Mouse (Mus musculus): ENCODE measurements around the gene Agk.

The Agk gene
- long read RNA-seq, experiment 1, transcript Agk-201 (16 exons, 2,531 nt): major isoform, 29 of 33 reads
- long read RNA-seq, experiment 1, partial matches to known transcripts: 1 of 33 reads
- long read RNA-seq, experiment 1, other reads (novel, unspliced or antisense): 1 of 33 reads
- long read RNA-seq, experiment 2, transcript Agk-201 (16 exons, 2,531 nt): major isoform, 17 of 23 reads
- long read RNA-seq, experiment 2, partial matches to known transcripts: 4 of 23 reads
- long read RNA-seq, experiment 2, other reads (novel, unspliced or antisense): 2 of 23 reads

DNA sequence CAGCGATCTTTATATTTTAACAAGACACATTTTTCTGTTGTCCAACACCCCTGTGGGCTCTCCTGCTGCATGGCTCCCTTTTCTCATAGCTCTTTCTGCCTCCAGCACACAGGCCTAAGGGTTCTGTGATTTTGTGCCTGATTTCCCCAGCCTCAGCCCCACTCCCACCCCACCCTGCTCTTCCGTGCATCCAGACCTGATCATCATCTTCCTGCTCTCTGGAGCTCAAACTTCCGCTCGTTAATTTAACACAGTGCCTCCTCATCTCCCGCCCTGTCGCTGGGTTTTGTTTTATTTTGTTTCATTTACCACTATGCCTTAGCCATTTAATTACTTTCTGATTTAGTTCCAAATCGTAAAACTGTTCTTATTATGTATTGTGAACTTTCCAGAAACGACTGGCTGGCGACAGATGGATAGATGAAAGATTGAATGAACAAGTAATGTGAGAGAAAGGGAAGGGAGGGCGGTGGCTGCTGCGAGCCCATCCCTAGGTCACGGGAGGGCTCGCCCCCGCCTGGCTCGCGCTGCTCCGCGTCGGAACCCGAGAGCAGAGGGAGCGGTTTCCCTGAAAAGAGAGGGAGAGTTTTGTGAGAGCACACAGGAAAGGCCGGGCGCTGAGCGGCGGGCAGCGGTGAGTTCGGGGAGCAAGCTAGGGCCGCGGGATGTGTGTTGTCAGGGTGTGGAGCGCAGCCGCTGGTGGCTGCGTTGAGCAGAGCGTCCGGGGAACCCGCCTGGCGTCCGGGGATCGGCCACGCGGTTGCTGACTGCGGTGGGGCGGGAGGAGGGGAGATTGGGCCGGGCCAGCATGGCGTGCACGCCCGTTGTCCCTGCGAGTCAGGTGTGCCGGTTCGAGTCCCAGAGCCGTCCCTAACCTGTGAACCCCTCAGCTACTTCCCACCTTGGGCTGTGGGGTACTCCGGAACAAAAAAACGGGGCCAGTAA, at the start of gene Agk:
TSS of gene Agk (plus strand) at position 276 of the 945 bp plus-strand sequence.
- intact Hi-C loops (cut with DNase I): loop anchor here (10.0 kb wide), 1 partner anchor 150 kb away; the partner anchor contains the start of gene Ssbp1

DNA sequence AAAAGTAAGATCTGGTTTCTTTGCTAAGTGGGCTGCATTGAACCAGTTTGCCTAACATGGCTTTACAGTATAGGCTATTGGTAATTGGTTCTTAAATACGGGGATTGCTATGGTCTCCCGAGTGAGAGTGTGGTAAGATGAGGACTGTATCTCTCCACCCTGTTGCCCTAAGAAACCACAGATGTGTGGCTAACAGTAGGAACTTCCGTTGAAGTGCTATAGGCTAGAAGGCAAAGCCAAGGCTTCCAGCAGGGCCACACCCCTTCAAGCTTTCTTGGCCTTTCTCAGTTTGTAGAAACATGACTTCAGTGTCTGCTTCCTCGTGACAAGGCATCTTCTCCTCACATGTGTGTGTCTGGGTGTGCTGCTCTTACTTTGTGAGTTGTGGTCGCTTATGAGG, 24.3 kb upstream of the Agk start:
- intact Hi-C loops (cut with DNase I): loop anchor here (5.0 kb wide), 2 partner anchors 63 to 428 kb away; partner anchors contain the start of gene Tmem178b

DNA sequence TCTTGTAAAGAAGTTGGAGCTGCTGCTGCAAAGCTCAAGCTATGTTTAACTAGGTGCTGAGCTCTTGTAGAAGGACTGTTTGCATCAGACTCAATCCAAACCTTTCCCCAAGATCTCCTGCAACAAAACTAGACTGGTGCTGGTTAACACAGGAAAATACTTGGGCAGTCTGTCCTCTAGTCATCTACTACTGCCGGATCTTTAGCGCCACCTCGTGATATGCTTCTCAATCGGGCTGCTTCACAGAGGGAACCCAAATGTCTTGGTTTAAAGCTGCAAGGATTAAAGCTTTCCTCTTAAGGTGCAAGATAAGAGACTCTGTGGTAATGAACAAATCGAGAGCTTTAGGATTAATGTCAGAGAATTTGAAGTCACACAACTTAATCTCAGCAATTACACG, 21.6 kb upstream of the Agk start:
- intact Hi-C loops (cut with DNase I): loop anchor here (5.0 kb wide), 2 partner anchors 66 to 431 kb away; partner anchors contain the start of gene Tmem178b

DNA sequence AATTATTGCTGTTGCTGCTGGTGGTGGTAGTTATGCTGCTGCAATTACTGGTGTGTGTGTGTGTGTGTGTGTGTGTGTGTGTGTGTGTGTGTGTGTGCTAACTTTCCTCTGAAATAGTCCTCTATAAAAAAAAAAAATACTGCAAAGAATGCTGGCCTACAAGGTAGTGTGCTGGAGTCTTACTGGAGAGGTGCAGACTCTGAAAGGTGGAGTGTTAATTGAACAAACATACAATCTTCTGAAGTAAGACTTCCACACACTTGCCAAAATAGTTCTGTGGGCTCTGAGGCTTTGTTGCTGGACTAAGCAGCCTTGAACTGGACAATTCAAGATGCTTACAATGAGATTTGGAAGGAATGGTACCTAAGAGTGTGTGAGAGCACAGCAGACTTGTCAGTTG, 20.0 kb upstream of the Agk start:
- intact Hi-C loops (cut with DNase I): loop anchor here (5.0 kb wide), 2 partner anchors 68 to 433 kb away; partner anchors contain the start of gene Tmem178b

DNA sequence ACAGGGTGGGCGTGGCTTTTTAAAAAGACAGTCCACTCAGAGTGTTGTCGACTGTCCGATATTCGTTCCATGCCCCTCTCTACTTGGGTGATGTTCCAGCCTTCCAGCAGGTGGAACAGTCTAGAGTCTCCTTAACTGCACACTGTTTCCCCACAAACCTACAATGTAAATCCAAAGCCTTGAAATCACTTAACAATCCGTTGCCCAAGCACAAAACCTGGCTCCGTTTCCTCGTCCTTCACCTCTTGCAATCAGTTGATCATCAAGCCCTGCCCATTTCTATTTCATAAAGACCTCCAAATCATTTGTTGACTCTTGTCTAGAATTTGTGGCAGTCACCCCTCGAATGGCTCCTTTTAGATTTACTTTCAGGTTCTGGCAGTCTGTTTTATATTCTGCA, 1.4 kb downstream of the Agk start:
- intact Hi-C loops (cut with DNase I): loop anchor here (10.0 kb wide), 1 partner anchor 148 kb away; the partner anchor contains the start of gene Ssbp1

DNA sequence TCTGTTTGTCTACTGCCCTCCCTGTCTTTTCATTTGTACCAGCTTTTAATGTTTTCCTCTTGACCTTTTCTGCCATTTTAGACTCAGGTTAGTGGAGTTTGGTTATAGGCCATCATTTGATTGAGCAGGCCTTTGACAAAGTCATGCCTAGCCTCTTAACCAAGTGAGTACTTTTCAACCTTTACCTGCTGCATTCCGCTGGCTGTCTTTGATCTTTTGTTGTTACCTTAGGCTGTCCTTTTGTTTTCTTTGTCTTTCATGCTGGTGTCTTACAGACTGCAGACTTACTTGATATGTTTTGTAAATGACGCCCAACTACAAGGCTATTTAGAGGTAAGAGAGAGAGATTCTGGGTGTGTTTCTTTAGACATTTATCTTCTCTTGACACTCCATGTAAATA, 8.5 kb downstream of the Agk start:
- intact Hi-C loops (cut with DNase I): no loop called here

DNA sequence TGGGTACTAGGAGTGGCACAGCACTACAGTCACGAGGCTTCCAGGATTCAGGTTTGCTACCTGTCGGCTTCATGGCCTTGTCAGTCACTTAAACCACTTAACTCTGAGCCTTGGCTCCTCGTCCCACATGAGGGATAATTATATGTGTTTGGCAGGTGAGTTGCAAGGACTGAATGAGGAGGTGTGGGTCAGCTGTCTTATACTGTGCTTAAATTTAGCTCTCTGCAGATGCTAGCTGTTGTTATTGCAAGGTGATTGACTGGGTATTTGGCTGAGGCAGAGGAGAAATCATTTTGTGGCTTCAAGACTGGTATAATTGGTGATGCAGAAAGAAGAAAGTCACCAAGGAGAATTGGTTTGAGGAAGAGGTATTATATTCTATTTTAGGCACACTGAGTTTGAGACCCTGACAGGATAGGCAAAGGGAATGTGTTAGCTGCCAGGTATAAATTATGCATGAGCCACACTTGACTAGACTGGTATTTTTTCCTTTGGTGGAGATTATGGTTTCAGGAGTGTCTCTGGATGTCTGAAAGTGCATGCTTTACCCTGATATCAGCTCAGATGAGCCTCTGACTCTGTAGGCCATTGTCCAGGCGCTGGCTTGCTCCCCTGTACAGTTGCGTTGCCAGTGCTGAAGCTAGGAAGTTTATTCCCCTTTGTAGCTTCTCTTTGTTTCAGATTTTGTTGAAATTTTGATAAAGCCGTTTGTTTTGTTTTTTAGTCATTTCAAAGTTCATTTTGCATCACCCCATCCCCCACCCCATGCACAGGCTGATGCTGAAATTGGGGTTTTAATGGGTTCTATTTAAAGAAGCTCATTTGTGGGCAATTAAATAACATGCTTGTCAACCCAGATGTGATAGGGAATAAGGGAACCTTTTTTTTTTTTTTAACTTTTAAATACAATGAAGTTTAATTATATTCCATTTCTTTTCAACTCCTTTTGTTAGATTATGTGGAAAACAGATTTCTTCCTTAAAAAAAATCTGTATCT, 12.1 kb downstream of the Agk start:
- intact Hi-C loops (cut with DNase I): no loop called here

DNA sequence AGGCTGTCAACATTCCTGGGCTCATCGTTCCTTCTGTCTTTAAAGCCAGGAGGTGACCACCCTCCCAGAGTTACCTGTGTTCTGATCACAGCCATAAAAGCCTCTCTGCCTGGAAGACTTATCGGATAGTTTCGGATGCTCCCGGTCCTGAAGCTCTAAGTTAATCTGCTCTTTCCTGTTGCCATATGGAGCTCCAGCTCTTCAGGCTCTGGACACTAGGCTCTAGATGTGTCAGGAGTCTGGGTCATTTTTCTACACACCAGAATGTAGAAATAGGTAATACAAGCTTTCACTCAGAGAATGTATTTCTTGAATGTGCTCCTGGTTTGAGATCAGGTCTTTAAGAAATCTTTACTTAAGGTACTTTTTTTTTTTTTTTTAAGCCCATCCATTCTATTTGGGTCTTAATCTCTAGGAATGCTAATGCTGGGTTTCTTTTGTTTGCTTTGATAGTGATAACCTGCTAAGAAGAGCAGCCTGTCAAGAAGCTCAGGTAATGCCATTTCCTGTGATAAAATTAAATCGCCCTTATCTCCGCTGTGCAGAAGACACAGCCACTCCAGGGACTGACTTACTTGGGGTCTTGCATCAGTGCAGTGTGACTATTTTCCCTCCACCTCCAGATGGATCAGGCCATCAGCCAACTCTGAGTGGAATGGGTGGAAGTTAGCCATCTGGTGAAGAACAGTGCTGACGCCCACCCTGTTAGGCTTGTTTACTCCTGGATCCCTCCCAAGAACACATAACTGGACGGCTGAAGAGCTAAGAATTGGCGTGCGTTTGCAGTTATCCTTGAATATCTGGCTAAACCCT, 22.2 kb downstream of the Agk start:
- intact Hi-C loops (cut with DNase I): no loop called here

DNA sequence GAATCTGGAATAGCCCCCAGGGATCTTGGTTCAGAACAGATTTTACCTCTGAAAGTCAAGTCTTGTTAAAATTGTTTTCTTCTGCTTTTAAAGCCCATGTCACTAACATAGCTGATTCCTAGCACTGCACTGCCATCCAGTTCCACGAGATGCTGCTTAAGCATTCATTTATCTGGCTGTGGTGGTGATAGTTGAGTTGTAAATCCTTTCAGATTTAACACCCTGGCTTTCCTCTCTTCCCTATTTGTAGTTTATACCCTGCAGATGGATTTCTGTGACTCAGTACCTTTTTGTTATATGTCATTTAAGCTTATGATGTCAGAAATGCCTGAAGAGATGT, 22.8 kb downstream of the Agk start:
- intact Hi-C loops (cut with DNase I): no loop called here

DNA sequence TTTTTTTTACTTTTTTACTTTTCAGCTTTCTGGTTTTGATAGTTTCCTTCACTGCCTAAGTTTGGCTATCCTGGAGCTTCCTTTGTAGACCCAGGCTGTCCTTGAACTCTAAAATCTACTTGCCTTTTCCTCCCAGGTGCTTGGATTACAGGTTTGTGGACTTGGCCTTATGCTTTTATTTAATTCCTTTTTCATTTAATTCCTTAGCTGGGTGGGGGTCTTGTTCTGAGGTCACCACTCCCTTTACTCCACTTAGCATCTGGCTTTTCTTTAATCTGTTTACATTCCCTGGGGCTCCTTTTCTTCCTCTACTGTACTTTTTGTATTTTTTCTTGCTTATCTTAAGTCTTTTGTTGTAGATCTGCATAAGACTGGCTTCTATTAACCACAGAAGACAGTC, 25.1 kb downstream of the Agk start:
- intact Hi-C loops (cut with DNase I): loop anchor here (5.0 kb wide), 1 partner anchor 42 kb away; no protein-coding TSS in a partner anchor

DNA sequence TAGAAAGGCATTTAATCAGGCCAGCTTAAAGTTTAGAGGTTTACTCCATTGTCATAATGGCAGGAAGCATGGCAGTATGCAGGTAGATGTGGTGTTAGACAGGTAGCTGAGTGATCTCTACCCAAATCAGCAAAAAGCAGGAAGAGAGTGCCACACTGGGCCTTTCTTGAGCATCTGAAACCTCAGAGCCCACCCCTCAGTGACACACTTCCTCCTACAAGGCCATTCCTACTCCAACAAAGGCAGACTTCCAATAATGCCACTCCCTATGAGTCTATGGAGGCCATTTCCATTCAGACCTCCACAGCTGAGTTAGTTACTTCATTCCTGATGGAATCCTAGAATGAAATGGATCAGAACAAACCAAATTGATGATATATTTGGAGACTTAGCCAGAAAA, 25.9 kb downstream of the Agk start:
- intact Hi-C loops (cut with DNase I): loop anchor here (5.0 kb wide), 1 partner anchor 41 kb away; no protein-coding TSS in a partner anchor

DNA sequence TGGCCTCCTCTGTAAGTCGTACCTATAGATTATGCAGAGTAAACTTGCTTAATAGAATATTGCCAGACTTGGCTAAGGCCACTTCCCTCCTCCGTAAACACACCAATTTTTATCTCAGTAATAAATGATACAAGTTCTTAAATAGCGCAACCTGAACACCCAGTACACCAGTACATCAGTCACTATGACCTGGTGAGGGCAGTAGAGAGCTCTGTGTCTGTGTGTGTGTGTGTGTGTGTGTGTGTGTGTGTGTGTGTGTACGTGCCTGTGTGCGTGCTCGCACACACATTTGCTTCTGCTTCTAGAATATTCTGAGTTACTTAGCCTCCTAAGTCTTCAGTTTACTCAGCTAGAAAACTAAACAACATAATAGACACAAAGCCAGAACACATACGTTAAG, 28.4 kb downstream of the Agk start:
- intact Hi-C loops (cut with DNase I): loop anchor here (5.0 kb wide), 1 partner anchor 39 kb away; no protein-coding TSS in a partner anchor

DNA sequence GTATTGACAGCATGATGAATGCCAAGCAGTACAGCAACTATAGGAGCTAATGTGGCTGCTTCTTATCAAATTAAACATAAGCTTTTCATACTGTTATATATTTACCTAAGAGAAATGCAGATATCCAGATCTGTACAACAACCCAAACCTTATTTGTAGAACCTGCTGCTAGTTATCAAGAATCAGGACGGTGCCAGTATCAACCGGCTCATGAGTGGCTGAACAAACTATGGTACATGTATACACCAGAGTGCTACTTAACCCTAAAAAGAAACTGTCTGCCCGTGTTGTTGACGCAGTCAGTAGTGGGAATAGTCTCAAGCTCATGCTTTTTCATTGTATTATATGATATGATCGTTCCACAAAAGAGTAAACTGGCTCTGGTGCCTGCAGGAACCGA, 46.1 kb downstream of the Agk start:
- intact Hi-C loops (cut with DNase I): no loop called here

DNA sequence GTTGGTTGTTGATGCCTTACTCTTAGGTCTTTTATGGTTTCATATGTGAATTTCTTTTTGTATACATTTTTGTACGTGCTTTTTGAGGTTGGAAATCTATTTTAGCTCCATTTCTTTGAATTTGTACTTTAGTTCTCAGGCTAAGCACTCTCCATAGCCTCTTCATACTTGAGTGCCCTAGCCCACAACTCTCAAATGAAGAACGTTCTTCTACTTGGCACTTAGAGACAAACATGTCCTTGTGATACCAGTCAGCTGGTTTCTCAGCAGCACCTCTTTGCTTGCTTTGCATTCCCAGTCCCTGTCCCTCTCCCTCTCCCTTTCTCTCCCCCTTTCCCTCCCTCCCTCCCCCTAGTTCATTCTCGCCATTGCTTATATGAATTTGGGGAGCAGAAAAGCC, 55.2 kb downstream of the Agk start:
- intact Hi-C loops (cut with DNase I): no loop called here

DNA sequence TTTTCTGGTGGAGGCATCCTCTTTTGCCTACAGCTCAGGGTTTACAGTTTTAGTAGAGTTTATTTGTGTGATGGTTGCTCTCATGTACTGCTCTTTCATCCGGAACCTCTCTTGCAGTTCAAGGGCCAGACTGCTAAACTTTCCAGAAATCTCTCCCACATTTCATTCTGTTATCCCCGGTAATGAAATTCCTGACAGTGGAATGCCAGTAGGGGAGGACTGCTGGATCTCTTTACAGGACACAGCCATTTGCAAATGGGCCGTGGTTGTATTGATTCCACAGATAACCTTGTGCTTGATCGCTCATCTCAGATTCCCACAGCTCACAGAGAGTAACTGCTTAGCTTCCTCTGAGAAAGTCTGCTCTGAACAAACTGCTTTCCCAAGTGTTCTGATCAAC, 56.9 kb downstream of the Agk start:
- intact Hi-C loops (cut with DNase I): no loop called here

DNA sequence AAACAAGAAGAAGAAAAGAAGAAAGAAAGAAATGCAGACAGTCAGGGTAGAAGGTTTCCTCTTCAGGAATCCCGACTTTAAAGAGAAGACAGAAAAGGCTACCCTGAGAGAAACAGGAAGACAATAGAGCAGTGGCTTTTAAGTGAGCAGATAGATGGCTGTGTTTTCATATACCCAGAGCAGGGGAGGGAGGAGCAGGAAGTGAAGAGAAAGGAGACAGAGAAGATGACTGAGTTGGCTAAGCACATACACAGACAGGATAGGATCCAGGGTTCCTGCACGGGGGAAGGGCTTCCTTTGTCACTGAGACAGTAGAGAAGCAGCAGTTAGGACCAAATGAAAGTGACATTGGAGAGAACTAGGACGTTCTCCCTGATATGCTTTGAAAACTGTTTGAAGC, 60.7 kb downstream of the Agk start:
- intact Hi-C loops (cut with DNase I): no loop called here

DNA sequence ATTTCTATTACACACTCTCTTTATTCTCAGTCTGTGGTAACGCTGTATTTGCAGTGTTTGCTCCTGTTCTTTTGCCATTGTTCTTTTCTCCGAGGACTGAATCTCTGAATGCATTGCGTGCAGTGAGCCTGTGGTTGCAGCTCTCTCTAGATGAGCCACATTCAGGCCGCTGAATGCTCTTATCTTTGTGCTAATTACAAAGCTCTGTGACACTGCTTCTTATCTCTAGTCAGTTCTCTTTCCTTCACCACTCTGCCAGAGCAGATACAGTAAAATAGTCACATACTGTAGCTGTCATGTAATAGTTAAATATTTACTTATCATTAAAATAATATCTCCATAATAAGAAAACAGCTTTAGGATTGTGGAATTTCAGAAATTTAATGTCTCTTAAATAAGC, 63.7 kb downstream of the Agk start:
- intact Hi-C loops (cut with DNase I): no loop called here

DNA sequence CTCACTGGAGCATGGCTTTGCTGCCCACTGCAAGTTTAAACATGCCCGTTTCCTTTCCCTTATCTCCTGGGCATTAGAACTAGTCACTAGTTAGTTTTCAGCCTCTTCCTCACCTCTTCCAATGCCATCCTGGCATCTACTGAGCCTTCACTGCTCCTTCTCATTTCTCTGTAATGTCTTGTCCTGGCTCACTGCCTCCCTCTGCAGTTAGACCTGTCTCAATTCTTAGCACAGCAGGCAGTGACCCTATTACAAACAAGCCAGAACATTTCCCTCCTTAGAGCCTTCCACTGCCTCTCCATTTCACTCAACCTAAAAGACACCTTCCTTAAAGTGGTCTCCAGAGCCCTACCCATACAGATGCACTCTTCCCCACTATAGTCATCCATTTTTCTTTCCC, 66.0 kb downstream of the Agk start:
- intact Hi-C loops (cut with DNase I): loop anchor here (5.0 kb wide), 1 partner anchor 39 kb away; no protein-coding TSS in a partner anchor

DNA sequence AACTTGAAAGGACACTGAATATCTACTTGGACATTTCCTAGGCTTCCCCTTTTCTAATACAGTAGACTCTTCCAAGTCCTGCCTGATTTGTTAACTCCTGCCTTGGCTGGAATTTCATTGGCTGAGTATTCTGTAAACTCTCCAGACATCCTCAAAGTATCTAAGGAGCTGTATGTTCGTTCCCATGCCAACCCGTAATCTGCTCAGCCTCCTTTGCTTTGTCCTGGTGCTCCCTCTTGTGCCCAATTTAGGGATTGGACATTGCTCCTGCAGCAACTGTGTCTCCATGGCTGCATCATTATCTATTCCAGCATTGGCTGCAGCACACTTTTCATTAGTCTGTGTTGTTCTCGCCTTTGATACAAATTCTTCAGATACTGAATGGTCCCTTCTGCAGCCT, 68.2 kb downstream of the Agk start:
- intact Hi-C loops (cut with DNase I): loop anchor here (2.0 to 5.0 kb wide), 2 partner anchors 41 to 156 kb away; no protein-coding TSS in a partner anchor

DNA sequence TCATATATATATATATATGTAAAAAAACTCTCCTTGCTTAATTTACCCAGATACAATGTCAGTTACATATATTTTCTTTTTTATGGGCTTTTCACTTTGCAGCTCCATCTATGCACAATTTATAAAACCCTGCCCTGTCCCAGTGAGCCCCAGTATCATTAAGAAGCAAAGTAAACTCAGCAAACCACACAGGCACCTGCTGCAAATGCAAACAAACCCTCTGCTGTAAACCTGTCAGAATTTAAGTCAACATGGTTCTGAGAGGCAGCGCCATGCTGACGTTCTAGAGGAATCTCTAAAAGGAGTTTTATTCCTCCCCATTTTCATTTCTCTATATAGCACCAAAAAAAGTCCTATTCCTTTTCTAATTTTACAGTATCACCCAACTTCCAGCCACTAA, 77.1 kb downstream of the Agk start:
- intact Hi-C loops (cut with DNase I): no loop called here

Measured in adrenal gland (tissue).